Mouse (Mus musculus) cerebellum, adult 11-12 months (tissue): Measurements from ENCODE around the gene Arid1b.

Source experiments
- DNase-seq: peaks from one replicate; pipeline ENCODE4 v3.0.0; 2022

Arid1b gene

GRCm38 (mm10) chr17:5166175-5166574, 172.0 kb downstream of the Arid1b start:
- no peak for DNase-seq

GRCm38 (mm10) chr17:5168046-5168445, 173.9 kb downstream of the Arid1b start:
- DNase-seq, result no peak

DNA sequence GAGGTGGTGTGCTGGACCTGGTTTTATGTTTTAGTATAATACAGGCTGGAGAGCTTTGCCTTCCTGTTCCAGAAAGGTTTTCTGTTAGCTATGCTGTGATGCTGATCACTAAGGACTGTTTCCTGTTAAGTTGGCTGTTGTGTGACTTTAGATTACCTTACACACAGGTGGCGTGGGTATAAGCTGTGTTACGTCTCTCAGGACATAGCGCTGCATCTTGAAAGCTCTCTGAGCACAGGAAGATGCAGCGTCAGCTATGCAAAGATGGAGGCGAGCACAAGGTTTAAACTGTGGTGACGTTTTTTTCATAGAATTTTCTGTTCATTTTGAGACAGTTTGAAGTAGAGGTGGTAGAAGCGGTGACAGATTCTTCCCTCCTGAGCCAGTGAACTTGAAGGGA, 174.5 kb downstream of the Arid1b start:
- DNase-seq, result no peak

GRCm38 (mm10) chr17:5170321-5170720, 176.2 kb downstream of the Arid1b start:
- DNase-seq, result no peak

DNA sequence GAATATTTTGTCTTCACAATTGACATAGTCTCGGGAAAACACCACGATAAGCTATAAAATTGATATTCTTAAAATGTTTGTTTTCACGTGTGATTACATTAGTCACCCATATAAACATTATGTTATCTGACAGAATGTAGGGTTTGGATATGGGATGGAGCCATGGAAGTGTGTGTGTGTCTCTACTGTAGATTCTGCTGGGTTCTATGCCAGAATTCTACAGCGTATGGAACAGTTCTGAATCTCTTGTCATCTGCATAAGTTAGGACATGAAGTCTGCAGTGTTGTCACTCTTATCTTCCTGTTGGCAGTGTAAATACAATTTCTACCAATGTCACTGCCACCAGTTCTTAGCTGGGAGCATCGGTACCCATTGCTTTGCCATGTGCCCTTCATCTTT, 177.3 kb downstream of the Arid1b start:
- DNase-seq, result no peak

- no peak for DNase-seq
Observed at GRCm38 (mm10) chr17:5174426-5175020, 180.4 kb downstream of the Arid1b start.

DNA sequence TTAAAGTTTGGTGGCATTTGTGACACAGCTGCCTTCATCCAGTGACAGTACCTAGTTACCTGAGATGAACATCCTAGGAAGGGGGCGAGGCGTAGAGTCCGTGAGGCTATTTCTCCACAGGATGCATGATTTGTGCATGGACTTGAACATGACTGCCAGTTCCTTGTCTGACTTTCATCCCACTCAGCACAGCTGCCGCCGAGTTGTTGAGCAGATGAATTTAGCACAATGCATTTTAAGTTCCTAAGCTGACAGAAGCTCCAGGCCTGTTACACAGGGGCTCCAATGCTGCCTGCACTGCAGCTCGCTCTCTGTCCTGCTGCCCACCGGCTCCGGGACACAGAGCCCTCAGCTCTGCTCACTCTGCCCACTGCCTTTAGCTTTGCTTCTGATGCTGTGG, 181.4 kb downstream of the Arid1b start:
- DNase-seq, result no peak

DNA sequence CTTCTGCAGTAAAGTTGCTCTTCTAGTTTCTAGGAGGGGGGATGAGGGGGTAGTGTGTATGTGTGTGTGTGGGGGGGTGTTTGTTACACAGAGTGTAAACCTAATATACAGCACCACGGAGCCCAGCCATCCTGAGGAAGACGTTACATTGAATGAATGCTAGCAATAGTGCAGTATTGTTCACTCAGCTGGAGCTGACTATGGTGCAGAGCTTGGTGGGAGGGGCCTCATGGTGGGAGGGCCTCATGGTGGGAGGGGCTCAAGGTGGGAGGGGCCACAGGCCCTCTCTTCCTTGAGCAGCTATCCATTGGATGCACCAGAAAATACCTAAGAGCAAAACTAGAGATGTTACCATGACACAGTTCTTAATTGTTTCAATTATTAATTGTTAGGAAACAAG, 182.2 kb downstream of the Arid1b start:
- DNase-seq, result no peak

GRCm38 (mm10) chr17:5178534-5178933, 184.4 kb downstream of the Arid1b start:
- no peak for DNase-seq

DNA sequence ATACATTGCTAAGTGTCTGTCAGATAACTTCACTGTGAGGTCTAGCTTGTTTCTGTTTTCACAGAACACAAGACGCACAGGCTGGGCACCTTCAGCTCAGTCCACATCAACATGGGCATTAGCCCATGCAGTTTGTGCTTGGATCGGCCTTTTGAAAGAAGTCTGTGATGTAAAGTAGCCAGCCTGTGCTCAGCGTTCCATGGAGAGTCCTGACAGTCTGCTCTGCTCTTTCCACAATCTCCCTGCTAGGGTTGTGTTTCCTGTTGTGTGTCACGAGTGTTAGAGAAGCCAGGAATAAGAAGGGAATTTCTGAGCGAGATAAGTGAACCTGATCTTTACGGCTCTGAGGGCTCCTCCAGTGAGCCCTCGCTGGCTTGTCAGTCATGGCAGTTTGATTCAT, 184.9 kb downstream of the Arid1b start:
- no peak for DNase-seq

DNA sequence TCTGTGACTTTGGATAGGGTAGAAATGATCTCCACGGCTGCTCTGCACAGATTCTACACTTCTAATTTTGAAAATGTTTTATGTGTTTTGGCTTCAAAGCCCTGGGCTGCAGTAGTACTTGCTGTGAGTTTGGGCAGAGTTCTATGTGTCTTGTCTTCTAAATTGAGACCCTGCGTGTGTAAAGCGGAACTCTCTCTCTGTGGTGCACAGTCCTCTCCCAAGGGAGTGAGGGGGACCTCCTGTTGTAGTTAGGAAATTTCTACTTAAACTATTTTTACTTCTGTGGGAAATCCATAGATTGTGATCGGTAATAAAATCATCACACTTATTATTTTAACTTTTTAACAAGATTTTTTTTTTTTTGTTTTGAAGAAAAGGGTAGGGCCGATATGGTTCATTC, 185.3 kb downstream of the Arid1b start:
- DNase-seq, result no peak

- no peak for DNase-seq
Observed at GRCm38 (mm10) chr17:5179925-5180525, 185.9 kb downstream of the Arid1b start.

DNA sequence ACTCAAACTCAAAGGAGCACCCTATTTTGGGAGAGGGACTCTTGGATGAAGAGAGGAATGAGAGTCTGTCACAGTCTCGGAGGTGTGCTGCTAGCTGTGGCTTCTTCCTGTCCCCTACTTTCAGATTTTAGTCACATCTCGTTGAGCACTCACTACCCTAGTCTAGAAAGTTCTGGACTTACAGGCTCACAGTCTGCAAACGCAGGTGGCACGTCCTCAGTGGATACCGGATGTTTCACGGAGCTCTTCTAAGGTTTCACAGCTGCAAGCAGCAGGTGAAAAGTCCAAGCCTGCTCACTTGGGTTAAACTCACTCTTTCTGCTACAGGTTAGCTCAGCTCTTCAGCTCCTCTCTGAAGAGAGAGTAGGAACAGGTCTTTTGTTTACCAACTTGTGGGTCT, 186.8 kb downstream of the Arid1b start:
- no peak for DNase-seq

- no peak for DNase-seq
Observed at GRCm38 (mm10) chr17:5182493-5182892, 188.4 kb downstream of the Arid1b start.

GRCm38 (mm10) chr17:5185501-5185900, 191.4 kb downstream of the Arid1b start:
- no peak for DNase-seq

- no peak for DNase-seq
Observed at GRCm38 (mm10) chr17:5187546-5187945, 193.4 kb downstream of the Arid1b start.

DNA sequence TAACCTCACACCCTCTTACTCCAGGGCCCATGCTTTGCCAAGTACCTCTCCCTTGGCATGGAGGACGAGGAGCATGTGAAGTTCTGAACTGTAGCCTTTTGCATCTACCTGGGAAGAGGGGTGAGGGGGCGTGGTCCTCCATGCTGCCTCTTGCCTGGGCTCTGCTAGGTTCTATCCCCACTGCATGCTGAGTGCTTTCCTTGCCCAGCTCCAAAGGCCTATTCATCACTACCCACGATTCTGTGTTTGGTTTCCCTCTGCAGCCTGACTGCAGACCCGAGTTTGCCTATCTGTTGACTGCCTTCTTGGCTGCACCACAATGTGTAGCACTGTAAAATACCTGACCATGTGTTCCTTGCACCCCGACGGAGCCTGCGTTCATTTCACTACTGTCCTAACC, 194.3 kb downstream of the Arid1b start:
- no peak for DNase-seq

GRCm38 (mm10) chr17:5189551-5190351, 195.6 kb downstream of the Arid1b start:
- peak; percentile 91 for DNase-seq

DNA sequence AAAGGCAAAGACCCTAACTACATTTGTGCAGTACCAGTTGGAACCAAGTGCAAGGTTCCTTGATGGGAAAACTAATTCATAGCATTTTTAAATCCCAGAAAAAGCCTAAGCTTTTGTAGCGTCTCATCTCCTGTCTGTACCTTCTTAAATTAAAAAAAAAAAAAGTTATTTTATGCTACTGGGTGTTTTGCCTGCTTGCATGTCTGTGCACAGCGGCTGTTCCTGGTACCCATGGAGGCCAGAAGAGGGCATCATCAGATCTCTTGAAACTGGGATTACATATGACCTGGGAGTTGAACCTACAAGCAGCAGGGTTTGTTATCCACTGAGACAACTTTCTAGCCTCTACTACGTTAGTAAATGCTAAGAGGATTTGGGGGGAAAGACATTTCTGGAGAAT, 196.2 kb downstream of the Arid1b start:
- DNase-seq, result peak; percentile 55

GRCm38 (mm10) chr17:5194157-5194916, 200.2 kb downstream of the Arid1b start:
- DNase-seq, result peak; percentile 14

GRCm38 (mm10) chr17:5195397-5195796, 201.3 kb downstream of the Arid1b start:
- DNase-seq, result no peak

DNA sequence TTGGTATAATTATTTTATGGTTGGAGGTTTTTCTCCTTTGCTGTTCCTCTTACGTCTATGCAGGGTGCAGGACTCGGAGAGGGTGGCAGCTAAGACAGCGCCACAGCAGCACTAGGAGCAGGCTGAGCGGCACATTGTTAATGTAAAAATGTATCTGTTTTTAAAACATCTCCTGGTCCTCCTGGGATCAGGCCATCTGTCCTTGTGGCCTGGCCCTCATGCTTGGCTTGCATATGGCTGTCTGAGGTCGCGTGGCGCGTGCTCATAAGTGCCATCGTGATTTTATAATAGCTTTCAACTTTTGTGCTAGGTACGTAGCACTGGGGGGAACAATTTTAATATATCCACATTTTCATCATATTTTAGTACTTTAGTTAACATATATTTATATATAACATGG, 201.9 kb downstream of the Arid1b start:
- DNase-seq, result no peak

GRCm38 (mm10) chr17:5196508-5196907, 202.4 kb downstream of the Arid1b start:
- no peak for DNase-seq

- DNase-seq, result no peak
Observed at GRCm38 (mm10) chr17:5197083-5197482, 203.0 kb downstream of the Arid1b start.
